Mouse (Mus musculus): ENCODE measurements around the gene Gm9964.

GRCm38 (mm10) chr11:79310467-79310866 lies 13.8 kb upstream of the Gm9964 start:
- no peak for TF ChIP-seq CTCF (IDR thresholded peaks at IDR 0.05; ENCODE audit: low read depth, low read length)
- TF ChIP-seq POLR2A (IDR thresholded peaks at IDR 0.05; ENCODE audit: borderline replicate concordance, low read depth, low read length) = no peak
